Mouse (Mus musculus) mature B cell (primary cell): ENCODE data around the gene Accsl.

Experiments
- in situ Hi-C: fragments of 300-500 bp; cut with MboI; formaldehyde crosslinking; loops from 2 replicates; pipeline ENCODE4 v1.14.3; 2019

Gene Accsl

DNA sequence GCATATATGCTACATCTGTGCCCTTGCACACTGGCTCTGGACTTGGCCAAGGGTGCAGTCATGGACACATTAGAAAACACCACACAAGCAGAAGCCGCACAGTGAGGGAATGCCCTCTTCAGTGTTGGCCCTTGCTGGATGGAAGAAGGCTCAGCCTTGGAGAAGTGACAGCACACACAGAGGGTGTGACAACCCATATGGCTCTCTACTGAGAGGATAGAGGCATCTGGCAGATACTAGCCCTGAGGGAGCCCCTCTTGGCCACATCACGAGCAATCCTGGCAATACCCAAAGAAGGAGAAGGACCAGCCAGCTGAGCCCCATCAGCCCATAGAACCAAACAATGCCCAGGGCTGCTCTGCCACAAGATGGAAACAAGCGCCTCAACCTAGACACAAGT lies 5.6 kb upstream of the Accsl start:
- in situ Hi-C loops, result no loop called here

DNA sequence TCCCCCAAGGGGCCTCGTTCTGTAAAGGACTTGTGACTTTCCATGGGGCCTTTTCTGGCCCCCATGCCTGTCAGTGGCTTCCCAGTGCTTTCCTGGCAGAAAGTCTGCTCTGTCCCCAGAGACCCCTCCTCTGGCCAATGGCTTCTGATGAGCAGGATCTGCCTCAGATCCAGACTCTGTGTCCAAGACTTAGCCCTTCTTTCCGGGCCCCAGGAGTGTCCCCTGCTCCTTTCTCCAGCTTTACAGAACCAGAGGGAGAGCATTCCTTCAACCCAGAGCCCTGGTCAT lies 5.2 kb upstream of the Accsl start:
- in situ Hi-C loops, result no loop called here

DNA sequence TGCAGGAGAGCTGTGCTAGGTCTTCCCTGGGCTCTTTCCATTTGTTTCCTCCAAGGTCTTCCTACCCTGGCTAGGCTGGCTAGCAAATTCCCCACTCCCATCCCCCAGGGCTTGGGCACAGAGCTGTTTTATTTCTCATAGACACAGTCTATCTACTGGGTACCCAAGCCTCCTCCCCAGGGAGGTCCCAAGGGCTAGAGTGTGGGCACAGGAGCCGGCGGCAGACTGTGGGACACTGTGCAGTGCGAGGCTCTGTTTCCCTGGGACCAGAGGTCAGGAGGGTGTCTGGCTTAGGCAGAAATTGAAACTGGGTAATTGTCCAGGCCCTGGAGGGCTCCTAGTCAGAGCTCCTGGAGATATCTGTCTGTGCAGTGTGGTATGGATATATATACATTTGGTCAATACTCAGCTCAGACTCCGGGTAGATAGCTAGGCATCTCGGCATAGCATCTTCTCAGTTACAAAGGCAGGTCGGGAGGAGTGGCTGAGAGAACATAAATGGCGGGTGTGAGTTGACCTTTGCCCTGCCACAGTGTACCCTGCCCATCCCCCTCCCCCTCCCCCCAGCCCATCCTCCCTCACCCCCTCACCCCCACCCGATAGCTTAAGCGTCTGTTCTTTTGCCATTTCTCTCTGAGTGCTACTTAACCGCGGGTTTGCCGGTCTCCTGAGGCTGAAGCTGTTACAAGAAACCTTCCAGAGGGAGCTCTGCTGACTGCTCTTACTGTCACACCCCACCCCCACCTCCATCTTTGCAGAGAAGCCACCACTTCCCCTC lies 4.7 kb upstream of the Accsl start:
- in situ Hi-C loops, result no loop called here

DNA sequence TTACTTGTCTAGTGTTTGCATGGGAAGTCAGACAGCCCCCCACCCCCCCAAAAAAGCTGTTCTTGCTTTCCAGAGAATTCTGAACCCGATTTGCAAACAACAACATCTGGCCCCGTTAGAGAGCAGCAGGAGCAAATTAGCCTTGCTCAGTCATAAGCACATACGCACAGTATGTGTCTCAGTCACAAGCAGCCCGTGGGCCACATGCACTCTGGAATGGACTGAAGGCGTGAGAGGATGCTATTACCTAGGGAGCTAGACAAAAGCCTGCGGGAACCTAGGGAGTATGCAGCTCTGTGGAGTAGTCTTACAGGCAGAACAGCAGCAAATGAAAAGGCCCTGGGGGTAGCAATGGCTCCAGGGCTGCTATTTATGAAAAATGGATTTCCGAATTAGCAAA lies 3.3 kb upstream of the Accsl start:
- in situ Hi-C loops, result no loop called here

DNA sequence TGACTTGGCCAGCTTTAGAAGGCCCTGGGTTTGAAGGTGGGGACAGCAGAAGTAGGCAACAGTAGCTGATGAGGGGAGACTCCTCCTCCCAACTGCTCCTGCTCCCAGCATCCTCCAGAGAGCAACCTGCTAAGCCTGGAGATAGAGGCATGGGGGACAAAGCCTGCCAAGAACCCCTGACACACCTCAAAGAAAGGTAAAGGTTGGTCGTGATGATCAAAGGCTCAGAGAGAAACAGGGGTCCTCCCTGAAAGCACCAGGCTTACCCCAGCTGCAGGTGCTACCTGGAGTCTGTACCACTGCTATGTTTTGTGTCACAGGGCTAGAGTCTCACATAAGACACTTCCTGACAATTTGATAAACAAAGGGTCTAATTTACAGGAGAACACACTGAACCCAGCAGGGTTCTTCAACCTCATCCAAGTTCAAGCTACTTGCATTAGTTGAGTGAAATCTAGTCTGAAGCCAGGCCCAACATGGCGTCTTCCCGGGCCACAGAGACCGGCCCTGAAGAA lies 2.5 kb upstream of the Accsl start:
- in situ Hi-C loops, result no loop called here

DNA sequence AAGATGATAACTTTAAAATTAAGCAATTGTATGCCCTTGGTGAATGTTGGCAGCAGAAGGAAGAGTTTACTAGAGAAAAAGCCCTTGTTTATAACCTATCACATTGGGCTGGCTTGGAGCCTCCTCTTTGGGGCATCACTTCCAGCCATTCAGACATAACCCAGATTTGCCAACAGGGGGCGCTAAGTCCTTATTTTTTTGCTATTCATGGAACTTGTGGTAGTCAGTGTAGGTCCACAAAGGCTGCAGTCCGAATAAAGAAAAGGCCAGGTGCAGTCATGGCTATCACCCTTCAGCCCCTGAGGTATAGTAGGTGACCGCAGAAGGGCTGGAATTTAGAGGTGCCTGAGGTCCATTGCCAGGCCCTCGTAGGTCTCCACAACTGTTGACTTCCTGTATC lies 1.9 kb upstream of the Accsl start:
- in situ Hi-C loops, result no loop called here

DNA sequence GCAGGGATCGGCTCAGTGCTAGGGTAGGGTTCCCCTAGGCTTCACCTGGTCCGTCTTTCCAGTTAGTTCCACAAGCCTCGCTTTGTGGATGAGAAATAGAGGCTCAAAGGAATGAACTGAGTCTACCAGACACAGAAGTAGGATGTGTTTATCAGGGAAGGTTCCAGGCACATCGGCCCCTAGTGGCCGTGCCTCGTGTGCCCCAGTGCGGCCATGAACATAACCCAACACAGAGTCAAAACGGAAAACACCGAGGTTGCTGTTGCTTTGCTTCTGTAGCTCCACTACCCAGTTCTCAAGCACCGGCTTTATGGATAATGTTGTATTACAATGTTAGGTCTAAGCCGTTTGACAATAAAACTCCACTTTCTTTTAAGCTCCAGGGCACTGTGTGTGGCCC lies 391 bp downstream of the Accsl start:
- in situ Hi-C loops, result no loop called here

DNA sequence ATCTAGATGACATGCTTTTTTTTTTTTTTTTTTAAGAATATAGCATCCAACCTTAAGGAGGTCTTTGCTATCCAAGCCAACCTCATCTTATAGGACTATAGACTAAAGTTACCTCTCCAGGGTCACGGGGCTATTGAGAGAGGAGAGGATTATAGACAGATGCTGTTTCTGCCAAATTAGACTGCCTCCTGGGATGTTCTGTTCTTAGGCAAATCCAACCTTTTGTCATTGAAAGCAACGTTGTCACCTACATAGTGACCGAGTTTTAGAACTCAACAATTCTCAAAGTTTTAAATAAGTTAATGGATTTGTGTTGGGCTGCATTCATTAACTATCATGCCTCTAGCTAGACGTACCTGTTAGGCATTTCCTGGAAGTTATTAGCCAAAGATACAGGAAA lies 5.7 kb downstream of the Accsl start:
- in situ Hi-C loops, result no loop called here

DNA sequence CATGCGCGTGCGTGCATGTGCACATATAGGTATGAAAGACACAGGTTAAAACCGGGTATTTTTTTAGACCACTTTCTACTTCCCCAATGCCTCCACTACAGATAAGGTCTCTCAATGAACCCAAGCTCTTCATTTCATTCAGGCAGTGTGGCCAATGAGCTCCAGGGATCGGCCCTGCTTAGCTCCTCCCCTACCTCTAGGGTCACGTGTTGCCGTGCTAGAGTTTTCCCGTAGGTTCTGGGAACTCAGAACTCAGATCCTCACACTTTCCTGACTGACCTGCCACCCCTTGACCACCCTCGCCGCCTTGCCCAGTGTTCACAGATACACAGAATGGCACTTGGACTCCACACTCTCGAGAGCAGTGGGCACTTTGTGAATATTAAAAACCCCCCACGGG lies 10.1 kb downstream of the Accsl start:
- in situ Hi-C loops, result no loop called here

DNA sequence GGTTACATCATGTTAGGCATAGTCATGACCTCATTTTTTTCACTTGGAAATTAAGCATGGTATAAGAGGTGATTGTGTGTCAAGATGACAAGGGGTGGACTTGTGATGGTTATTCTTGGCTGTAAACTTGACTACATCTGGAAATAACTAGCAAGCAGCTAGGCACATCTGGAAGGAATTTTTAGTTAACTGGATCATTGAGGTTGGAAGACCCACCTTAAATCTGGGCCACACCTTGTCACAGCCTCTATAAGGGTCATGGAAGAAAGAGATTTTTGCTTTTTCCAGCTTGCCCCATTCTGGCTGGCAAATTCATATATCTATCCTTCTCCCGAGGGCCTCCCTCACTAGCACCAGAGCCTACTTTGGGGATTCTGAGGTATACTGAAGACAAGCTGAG lies 17.7 kb downstream of the Accsl start:
- in situ Hi-C loops, result no loop called here

DNA sequence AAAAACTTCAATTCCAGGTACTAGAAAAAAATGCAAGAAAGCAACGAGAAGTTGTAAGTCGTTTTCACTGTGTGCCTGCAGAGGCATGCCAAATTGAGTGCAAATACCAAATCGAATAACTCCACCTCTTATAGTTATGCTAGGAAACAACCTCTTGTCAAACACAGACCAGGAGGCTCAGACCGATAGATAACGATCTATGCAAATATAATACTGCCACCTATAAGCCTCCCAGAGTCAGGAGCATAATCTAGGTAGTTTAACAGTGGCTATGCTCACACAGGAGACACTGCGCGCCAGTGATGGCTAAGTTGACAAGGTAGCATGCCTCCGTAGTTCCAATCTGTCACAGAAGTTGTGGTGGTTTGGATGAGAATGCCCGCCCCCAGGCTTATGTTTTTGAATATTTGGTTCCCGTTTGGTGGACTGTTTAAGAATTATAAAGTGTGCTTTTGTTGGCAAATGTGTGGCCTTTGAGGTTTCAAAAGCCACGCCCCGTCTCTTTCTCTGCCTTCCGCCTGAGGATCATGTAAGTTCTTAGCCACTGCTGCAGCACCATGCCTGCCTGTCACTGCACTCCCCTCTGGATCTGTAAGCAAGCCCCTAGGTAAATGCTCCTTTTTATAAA lies 18.5 kb downstream of the Accsl start:
- in situ Hi-C loops, result no loop called here

DNA sequence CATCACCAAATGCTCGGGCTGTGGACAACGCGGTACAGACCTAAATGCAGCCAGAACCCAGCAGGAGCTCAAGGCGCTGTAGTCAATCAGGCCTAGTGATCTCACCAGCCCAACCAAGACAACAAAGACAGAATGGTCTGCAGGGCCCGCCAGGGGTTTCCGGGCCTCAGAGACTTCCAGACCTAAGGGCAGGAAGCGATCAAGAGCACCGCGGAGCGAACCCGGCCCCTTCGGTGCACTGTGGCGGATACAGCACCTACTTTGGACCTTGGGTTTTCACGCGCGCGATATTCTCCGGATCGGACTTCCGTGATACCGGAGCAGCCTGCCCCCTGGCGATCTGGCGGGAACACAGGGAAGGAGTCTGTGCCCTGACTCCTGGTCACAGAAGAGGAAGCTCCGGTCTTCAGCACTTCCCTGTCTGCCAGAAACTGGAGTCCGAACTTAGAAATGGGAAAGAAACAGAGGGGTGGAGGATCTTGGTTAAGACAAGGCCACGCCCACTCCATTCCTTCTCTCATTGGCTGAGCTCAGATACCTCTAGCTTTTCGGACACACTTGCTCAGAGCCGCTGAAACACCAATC lies 19.4 kb downstream of the Accsl start, which contains the start of gene Accs:
Gene Accs (minus strand): TSS at position 439 of the 585 bp plus-strand sequence.
- in situ Hi-C loops, result loop anchor here (25.0 kb wide), 1 partner anchor 588 kb away; the partner anchor contains the start of gene Api5

DNA sequence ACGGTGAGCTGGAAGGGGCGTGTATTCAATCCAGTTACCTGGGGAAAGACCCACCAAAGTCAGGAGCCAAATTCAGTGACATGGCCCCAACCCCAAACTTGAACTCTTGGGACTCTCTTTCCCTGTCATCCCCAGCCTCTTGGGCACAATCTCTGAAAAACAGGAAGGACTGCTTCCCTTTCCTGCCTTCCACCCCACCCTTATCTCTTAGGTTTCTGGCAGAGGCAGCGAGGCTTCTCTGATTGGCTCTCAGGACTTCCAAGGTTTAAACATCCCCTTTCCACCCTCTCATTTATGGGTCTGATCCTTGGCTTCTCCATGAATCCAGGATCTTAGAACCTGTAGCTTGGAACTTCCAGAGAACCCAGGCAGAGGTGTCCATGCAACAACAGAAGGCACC lies 27.6 kb downstream of the Accsl start:
- in situ Hi-C loops, result loop anchor here (25.0 kb wide), 1 partner anchor 596 kb away; the partner anchor contains the start of gene Api5

DNA sequence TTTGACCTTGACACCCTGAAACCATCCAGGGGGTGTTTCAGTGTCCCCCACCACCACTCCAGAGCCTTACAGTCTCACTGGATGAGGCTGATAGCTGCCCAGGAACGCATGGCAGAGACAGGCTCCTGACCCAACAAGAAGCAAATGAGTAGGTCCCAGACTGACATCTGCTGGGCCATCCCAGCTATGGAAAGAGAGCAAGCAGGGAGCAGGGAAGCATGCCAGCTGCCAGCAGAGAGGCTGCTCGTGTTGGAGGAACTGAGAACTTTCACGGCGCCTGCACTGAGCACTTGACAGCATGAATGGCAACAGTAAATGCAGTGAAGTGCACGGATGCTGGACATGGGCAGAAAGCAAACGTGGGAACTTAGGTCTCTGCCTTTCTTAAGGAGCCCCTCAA lies 28.8 kb downstream of the Accsl start:
- in situ Hi-C loops, result loop anchor here (25.0 kb wide), 1 partner anchor 597 kb away; the partner anchor contains the start of gene Api5

DNA sequence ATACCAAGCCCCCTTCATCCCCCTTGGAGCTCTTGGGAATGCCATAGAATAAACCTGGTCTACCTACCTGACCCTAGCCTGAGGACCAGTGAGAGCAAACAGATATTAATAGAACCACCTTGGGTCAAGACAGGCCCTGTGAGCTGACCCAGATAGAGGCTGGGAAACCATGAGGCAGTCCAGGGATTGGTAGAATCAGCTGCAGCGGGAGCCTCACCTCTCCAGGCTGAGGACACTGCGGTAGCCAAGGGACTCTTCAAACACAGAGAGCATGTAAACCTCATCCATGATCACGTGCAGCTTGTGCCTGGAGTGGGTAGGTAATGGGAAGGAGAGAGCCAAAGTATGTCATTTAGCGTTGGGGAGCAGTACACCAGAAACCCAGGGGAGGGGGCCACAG lies 30.0 kb downstream of the Accsl start:
- in situ Hi-C loops, result loop anchor here (25.0 kb wide), 1 partner anchor 598 kb away; the partner anchor contains the start of gene Api5

DNA sequence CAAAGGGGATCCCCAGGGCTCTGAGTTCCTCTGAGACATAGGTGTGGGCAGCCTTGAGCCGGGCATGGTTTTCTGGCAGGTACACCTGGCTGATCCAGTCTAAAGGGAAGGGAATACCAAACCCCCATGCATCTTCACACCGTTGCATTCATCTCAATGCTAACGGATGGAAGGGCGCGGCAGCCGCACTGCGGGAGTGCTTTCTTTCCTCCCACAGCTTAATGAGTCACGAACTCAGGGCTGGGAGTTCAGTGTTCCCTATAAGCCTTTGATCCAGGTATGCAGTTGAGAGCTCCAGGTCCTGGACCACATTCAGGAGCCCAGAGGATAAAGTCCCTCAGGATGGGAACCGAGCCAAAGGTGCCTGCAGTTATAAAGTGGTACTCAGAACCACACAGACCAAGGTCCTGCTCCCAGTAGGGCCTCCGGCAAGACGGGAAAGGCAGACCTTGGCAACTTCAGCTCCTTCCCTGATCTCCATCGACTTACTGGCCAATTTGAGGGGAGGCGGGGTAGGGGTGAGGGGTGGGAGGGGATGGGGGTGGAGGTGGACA lies 32.6 kb downstream of the Accsl start:
- in situ Hi-C loops, result loop anchor here (25.0 kb wide), 1 partner anchor 601 kb away; the partner anchor contains the start of gene Api5

DNA sequence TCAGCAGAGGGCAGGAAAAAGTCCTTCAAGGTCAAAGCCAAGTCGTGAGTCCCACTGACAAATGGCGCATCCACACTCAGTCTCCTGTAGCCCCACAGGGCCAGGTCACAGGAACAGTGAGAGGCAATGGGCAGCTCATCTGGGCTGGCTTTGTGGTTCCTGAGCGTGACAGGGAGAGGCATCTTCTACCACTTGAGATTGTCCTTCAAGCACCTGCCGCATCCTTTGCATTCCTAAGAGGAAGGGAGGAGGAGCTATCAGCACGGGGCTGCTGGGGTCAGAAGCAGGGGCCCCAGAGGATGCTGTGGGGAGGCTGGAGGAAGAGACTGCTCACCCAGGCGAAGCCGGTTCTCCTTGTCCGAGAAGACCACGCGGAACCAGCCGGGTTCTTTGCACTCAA lies 33.4 kb downstream of the Accsl start:
- in situ Hi-C loops, result loop anchor here (25.0 kb wide), 1 partner anchor 602 kb away; the partner anchor contains the start of gene Api5

DNA sequence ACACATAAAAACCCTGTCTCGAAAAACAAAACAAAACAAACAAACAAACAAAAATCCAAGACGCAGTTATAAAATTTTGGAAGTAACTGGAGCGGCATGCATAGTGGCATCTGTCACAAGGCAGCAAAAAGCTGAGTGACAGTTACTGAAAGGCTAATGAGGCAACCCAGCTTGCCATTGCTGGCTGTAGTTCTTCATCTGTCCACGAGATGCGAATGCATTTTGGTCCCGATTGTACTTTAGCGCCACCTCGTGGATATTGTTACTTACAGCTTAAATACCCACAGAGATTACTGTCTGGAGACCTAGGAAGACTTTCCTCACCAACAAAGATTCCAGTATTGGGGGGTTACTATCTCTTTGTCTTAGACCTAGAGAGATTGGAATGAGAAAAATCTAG lies 45.4 kb downstream of the Accsl start:
- in situ Hi-C loops, result no loop called here

DNA sequence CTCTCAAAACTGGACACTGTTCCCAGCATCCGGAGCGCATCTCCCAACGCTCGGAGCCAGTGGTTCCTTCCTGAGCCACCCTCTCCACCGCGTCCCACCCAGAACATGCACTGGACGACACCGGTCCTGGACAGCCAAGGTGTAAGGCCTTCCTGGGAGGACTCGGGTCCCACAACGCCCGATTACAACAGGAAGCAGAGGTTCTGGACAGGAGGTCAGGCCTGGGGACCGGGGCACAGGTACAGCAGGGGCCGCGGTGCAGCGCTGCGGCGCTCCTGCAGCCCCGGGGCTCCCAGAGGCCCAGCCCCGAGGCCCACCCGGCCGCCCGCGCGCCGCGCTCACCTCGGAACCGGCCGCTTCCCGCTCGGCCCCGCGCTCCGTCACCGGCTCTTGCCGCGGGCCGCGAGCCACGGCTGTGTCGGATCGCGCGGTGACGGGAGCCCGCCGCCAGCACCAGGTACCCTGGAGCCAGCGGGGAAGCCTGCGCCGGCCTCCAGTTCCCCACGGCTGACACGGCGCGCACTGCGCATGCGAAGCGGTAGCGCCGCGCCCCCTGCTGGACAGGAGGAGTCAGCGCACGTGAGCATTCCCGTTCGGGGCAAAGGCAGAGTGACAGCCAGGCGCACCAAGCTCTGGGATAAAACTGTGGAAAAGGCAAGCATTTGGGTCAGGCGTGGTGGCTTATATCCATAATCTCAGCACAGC lies 46.8 kb downstream of the Accsl start, which contains the start of gene Ext2:
Gene Ext2 (minus strand): TSS at position 524 of the 705 bp plus-strand sequence.
- in situ Hi-C loops, result no loop called here

DNA sequence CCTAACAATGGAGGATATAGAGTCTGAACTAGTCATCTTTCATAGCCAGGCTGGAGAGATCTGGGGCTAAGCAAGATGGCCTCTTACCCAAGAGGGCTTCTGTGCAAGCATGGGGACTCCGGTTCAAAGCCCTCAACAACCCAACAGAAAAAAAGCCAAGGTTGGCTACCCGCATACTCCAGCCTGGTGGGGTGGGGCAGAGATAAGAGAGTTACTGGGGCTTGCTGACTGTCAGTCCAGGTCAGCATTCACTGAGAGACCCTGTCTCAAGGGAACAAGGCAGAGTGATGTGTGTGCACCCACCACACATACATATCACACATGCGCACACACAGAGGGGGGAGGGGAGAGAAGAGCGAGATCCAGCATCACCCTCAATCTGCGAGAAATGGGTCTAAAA lies 51.2 kb downstream of the Accsl start:
- in situ Hi-C loops, result no loop called here

DNA sequence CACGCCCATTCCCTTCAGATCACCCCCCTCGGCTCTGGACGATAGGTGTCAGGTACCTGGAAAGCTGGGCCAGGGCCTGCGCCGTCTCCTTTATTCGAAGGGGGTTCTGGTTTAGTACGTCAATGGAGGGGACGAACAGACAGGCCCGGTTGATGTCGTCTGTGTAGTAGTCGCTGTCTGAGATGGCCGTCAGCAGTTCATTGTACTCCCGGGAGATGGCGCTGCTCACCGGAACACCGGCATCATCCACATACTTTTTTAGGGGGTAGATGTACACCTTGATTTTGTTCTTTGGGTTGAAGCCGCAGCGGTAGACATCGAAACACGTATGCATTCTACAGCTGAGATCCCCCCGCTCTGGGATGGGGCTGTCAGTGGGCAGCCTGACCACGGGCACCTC lies 55.6 kb downstream of the Accsl start:
- in situ Hi-C loops, result no loop called here

DNA sequence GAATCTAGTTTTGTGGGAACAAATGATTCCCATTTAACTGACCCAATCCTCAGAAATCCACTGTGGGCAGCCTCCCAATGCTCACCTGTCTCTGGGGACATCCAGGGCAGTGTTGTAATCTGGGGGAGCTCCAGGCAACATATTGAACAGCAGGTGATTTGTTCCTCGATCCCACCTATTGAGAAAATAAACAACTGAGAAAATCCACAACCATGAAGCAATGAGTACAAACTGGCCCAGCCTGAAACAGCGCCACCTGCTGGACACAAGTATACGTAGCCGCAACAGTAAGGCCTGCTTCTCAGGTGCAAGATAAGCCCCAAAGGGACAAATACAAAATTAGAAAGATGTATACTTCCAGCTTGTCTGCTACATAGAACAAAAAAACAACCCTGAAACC lies 57.1 kb downstream of the Accsl start:
- in situ Hi-C loops, result no loop called here
